Mouse (Mus musculus) heart, embryonic 16.5 days (tissue): ENCODE measurements around the gene Ezh1. TPM values are rescaled to one million over a fixed set of nuclear protein-coding genes. Genes with fewer than 3 reads are reported as not detected.

ENCODE experiments used
- ATAC-seq: fragments of 200-750 bp; cut with Nextera tagmentation; replicated peaks from 2 replicates; pipeline ENCODE4 v1.8.0; 2017; ENCODE audit warnings: moderate number of reproducible peaks; ENCODE audit not compliant: insufficient read depth, low FRiP score; ENCODE audit errors: extremely low read depth
- H3K27ac ChIP-seq: fragments of 300-500 bp; sonication (generic); 2 replicates; pipeline ENCODE4 v1.5.1; 2014; ENCODE audit warnings: mild to moderate bottlenecking, low read length, control low read depth, moderate library complexity
- H3K27me3 ChIP-seq: fragments of 300-500 bp; sonication (generic); 2 replicates; pipeline ENCODE4 v1.6.1; 2014; ENCODE audit warnings: low read length, mixed read lengths; ENCODE audit not compliant: control insufficient read depth, insufficient read depth
- H3K36me3 ChIP-seq: fragments of 300-500 bp; sonication (generic); 2 replicates; pipeline ENCODE4 v1.6.1; 2014; ENCODE audit not compliant: control insufficient read depth, insufficient read depth
- H3K4me1 ChIP-seq: fragments of 300-500 bp; sonication (generic); 2 replicates; pipeline ENCODE4 v1.6.1; 2014; ENCODE audit warnings: low read length, mixed read lengths; ENCODE audit not compliant: control insufficient read depth, insufficient read depth
- H3K4me2 ChIP-seq: fragments of 300-500 bp; sonication (generic); 2 replicates; pipeline ENCODE4 v1.6.1; 2014; ENCODE audit warnings: low read depth, mild to moderate bottlenecking, control low read depth, low read length
- H3K4me3 ChIP-seq: fragments of 300-500 bp; sonication (generic); 2 replicates; pipeline ENCODE4 v1.5.1; 2014; ENCODE audit warnings: mild to moderate bottlenecking, control low read depth, low read length
- H3K9ac ChIP-seq: fragments of 300-500 bp; sonication (generic); 2 replicates; pipeline ENCODE4 v1.6.1; 2014; ENCODE audit warnings: low read length, control low read depth
- H3K9me3 ChIP-seq: fragments of 300-500 bp; sonication (generic); replicated peaks from 2 replicates; pipeline ENCODE4 v1.6.1; 2016; ENCODE audit warnings: low read length; ENCODE audit not compliant: control insufficient read depth
- WGBS: fragments of 180-500 bp; shearing (Covaris S2); extraction: QIAGEN DNeasy Blood & Tissue Kit; methylation state at CpG from one replicate; pipeline ENCODE4 v1.1.7; 2014; 5-methylcytosine and 5-hydroxymethylcytosine counted together
- polyA plus RNA-seq: library from polyadenylated mRNA; unstranded; fragments of >200 nt; fragmentation: Nextera tagmentation; extraction: Ambion mirVana; gene quantifications from 2 replicates; pipeline ENCODE4 v1.2.1, GENCODE M21; 2015

Ezh1 gene
- polyA plus RNA-seq, 1 experiment from 2014 or later, result 14.7 TPM

- peaks cover 43% of the 10 kb centered on the region for H3K4me1 ChIP-seq
Observed at GRCm38 (mm10) chr11:101169301-101170107, 56.8 kb downstream of the Ezh1 start.

GRCm38 (mm10) chr11:101168301-101168980 is 57.8 kb downstream of the Ezh1 start:
- no peak overlapping the region for H3K4me3 ChIP-seq
- H3K4me2 ChIP-seq, result peak overlapping the region; percentile 67
- H3K4me1 ChIP-seq, result peaks cover 35% of the 10 kb centered on the region
- peaks cover 23% of the 10 kb centered on the region for H3K27me3 ChIP-seq
- no peak for ATAC-seq
- WGBS, result 66% methylated on average over 18 of the region's 18 CpGs
- no peak overlapping the region for H3K9ac ChIP-seq
- H3K27ac ChIP-seq, result no peak overlapping the region
- peaks cover 40% of the 10 kb centered on the region for H3K36me3 ChIP-seq
- H3K9me3 ChIP-seq, result no peaks in the 10 kb centered on the region

More at GRCm38 (mm10) chr11:101169301-101170107, 56.8 kb downstream of the Ezh1 start:
- Histone ChIP-seq H3K27me3 (peaks cover 20% of the 10 kb centered on the region), H3K9ac (peak overlapping the region; percentile 86), H3K4me2 (peak overlapping the region; percentile 67), H3K9me3 (no peaks in the 10 kb centered on the region), H3K36me3 (peaks cover 35% of the 10 kb centered on the region), H3K4me3 (peak overlapping the region; percentile 81), H3K27ac (no peak overlapping the region)
- 20% methylated on average over 17 of the region's 17 CpGs for WGBS
- ATAC-seq, result no peak

- Histone ChIP-seq H3K9me3 (no peaks in the 10 kb centered on the region), H3K36me3 (peaks cover 45% of the 10 kb centered on the region), H3K4me1 (peaks cover 30% of the 10 kb centered on the region), H3K27me3 (peaks cover 23% of the 10 kb centered on the region), H3K27ac (no peak overlapping the region), H3K4me3 (no peak overlapping the region), H3K4me2 (no peak overlapping the region), H3K9ac (no peak overlapping the region)
- ATAC-seq, result no peak
- WGBS, result 69% methylated on average over 8 of the region's 8 CpGs
Observed at GRCm38 (mm10) chr11:101167963-101168300, 58.3 kb downstream of the Ezh1 start.

- Histone ChIP-seq H3K9ac (no peak overlapping the region), H3K4me2 (no peak overlapping the region), H3K4me3 (no peak overlapping the region), H3K4me1 (peaks cover 25% of the 10 kb centered on the region), H3K9me3 (no peaks in the 10 kb centered on the region), H3K27me3 (peaks cover 23% of the 10 kb centered on the region), H3K27ac (no peak overlapping the region), H3K36me3 (peaks cover 50% of the 10 kb centered on the region)
- WGBS, result 70% methylated on average over 19 of the region's 19 CpGs
- no peak for ATAC-seq
Observed at GRCm38 (mm10) chr11:101167211-101167962, 58.9 kb downstream of the Ezh1 start.

GRCm38 (mm10) chr11:101166357-101166756 is 59.9 kb downstream of the Ezh1 start:
- Histone ChIP-seq H3K27me3 (peaks cover 23% of the 10 kb centered on the region), H3K9ac (no peak overlapping the region), H3K4me3 (no peak overlapping the region), H3K4me2 (no peak overlapping the region), H3K4me1 (peaks cover 19% of the 10 kb centered on the region), H3K9me3 (no peaks in the 10 kb centered on the region), H3K27ac (no peak overlapping the region), H3K36me3 (peaks cover 59% of the 10 kb centered on the region)
- no peak for ATAC-seq
- 82% methylated on average over 14 of the region's 14 CpGs for WGBS

- Histone ChIP-seq H3K9ac (no peak overlapping the region), H3K4me2 (no peak overlapping the region), H3K27ac (no peak overlapping the region), H3K27me3 (peaks cover 23% of the 10 kb centered on the region), H3K4me3 (no peak overlapping the region), H3K36me3 (peaks cover 60% of the 10 kb centered on the region), H3K9me3 (no peaks in the 10 kb centered on the region), H3K4me1 (peaks cover 19% of the 10 kb centered on the region)
- no peak for ATAC-seq
- 52% methylated on average over 35 of the region's 35 CpGs for WGBS
Observed at GRCm38 (mm10) chr11:101164677-101165580, 61.3 kb downstream of the Ezh1 start.

- Histone ChIP-seq H3K4me1 (peaks cover 14% of the 10 kb centered on the region), H3K36me3 (peaks cover 60% of the 10 kb centered on the region), H3K9me3 (no peaks in the 10 kb centered on the region), H3K4me2 (peak overlapping the region; percentile 50), H3K4me3 (peak overlapping the region; percentile 30), H3K9ac (0 out of 2 replicates have a peak overlapping the region, but pooled peaks have one; percentile 26), H3K27ac (no peak overlapping the region), H3K27me3 (peaks cover 23% of the 10 kb centered on the region)
- WGBS, result 38% methylated on average over 21 of the region's 21 CpGs
- ATAC-seq, result no peak
Observed at GRCm38 (mm10) chr11:101164351-101164665, 62.0 kb downstream of the Ezh1 start.
